Mouse (Mus musculus) E14TG2a.4 (cell line): Measurements from ENCODE around the gene Fam196b.

ENCODE experiments used
- CTCF ChIP-seq: conservative IDR thresholded peaks from 2 replicates; pipeline ENCODE4 v1.5.1; 2014; ENCODE audit warnings: low read length
- NANOG ChIP-seq: IDR thresholded peaks from 2 replicates; pipeline ENCODE4 v1.6.1; 2014; ENCODE audit warnings: borderline replicate concordance, low read length, mixed read lengths

- TF ChIP-seq CTCF (no peak), NANOG (no peak)
These were observed 102.0 kb downstream of the Fam196b start for GRCm38 (mm10) chr11:34416619-34416979.
